Mouse (Mus musculus): Measurements from ENCODE around the gene Tmem171.

The Tmem171 gene

GRCm38 (mm10) chr13:98694773-98695314 is at the start of gene Tmem171:
Gene Tmem171, minus strand, starts transcription at chr13:98694834.
- DNase-seq (ENCODE audit: low read depth, low spot score): no peak

- no peak for DNase-seq (ENCODE audit: low read depth, low spot score)
These were observed 49.2 kb upstream of the Tmem171 start for GRCm38 (mm10) chr13:98743829-98744228.

- no peak for DNase-seq (ENCODE audit: low read depth, low spot score)
These were observed 48.6 kb upstream of the Tmem171 start for GRCm38 (mm10) chr13:98743214-98743613.

- no peak for DNase-seq (ENCODE audit: low read depth, low spot score)
These were observed 43.6 kb upstream of the Tmem171 start for GRCm38 (mm10) chr13:98738213-98738612.

GRCm38 (mm10) chr13:98733292-98733691 is 38.7 kb upstream of the Tmem171 start:
- DNase-seq (ENCODE audit: low read depth, low spot score): peak; percentile 15

GRCm38 (mm10) chr13:98729271-98730062 is 34.8 kb upstream of the Tmem171 start:
- peak; percentile 62 for DNase-seq (ENCODE audit: low read depth, low spot score)

GRCm38 (mm10) chr13:98726494-98726893 is 31.9 kb upstream of the Tmem171 start:
- DNase-seq (ENCODE audit: low read depth, low spot score): no peak

- DNase-seq (ENCODE audit: low read depth, low spot score): no peak
These were observed 28.8 kb upstream of the Tmem171 start for GRCm38 (mm10) chr13:98723430-98723829.

GRCm38 (mm10) chr13:98722296-98722695 is 27.7 kb upstream of the Tmem171 start:
- no peak for DNase-seq (ENCODE audit: low read depth, low spot score)

GRCm38 (mm10) chr13:98716176-98716575 is 21.5 kb upstream of the Tmem171 start:
- DNase-seq (ENCODE audit: low read depth, low spot score): no peak

- DNase-seq (ENCODE audit: low read depth, low spot score): no peak
These were observed 20.9 kb upstream of the Tmem171 start for GRCm38 (mm10) chr13:98715443-98715990.

- DNase-seq (ENCODE audit: low read depth, low spot score): no peak
These were observed 16.0 kb upstream of the Tmem171 start for GRCm38 (mm10) chr13:98710655-98711054.

- no peak for DNase-seq (ENCODE audit: low read depth, low spot score)
These were observed 15.6 kb upstream of the Tmem171 start for GRCm38 (mm10) chr13:98710236-98710635.

GRCm38 (mm10) chr13:98705501-98705900 is 10.9 kb upstream of the Tmem171 start:
- no peak for DNase-seq (ENCODE audit: low read depth, low spot score)

- no peak for DNase-seq (ENCODE audit: low read depth, low spot score)
These were observed 9.2 kb upstream of the Tmem171 start for GRCm38 (mm10) chr13:98703786-98704185.

- DNase-seq (ENCODE audit: low read depth, low spot score): no peak
These were observed 7.7 kb upstream of the Tmem171 start for GRCm38 (mm10) chr13:98702361-98702760.

GRCm38 (mm10) chr13:98701309-98701675 is 6.7 kb upstream of the Tmem171 start:
- DNase-seq (ENCODE audit: low read depth, low spot score): no peak

- DNase-seq (ENCODE audit: low read depth, low spot score): no peak
These were observed 6.2 kb upstream of the Tmem171 start for GRCm38 (mm10) chr13:98700661-98701308.

GRCm38 (mm10) chr13:98699982-98700540 is 5.4 kb upstream of the Tmem171 start:
- DNase-seq (ENCODE audit: low read depth, low spot score): no peak

- no peak for DNase-seq (ENCODE audit: low read depth, low spot score)
These were observed 4.6 kb upstream of the Tmem171 start for GRCm38 (mm10) chr13:98699051-98699744.

- no peak for DNase-seq (ENCODE audit: low read depth, low spot score)
These were observed 2.1 kb upstream of the Tmem171 start for GRCm38 (mm10) chr13:98696716-98697115.

GRCm38 (mm10) chr13:98695546-98695945 is 912 bp upstream of the Tmem171 start:
- DNase-seq (ENCODE audit: low read depth, low spot score): no peak

Data from telencephalon, adult 2 months (tissue).